Mouse (Mus musculus): ENCODE measurements around the gene Prss50. TPM values are rescaled to one million over a fixed set of nuclear protein-coding genes. Genes with fewer than 3 reads are reported as not detected.

Gene Prss50
- total RNA-seq, 2 experiments from 2014 or later = 1.6 to 2.1 TPM

DNA sequence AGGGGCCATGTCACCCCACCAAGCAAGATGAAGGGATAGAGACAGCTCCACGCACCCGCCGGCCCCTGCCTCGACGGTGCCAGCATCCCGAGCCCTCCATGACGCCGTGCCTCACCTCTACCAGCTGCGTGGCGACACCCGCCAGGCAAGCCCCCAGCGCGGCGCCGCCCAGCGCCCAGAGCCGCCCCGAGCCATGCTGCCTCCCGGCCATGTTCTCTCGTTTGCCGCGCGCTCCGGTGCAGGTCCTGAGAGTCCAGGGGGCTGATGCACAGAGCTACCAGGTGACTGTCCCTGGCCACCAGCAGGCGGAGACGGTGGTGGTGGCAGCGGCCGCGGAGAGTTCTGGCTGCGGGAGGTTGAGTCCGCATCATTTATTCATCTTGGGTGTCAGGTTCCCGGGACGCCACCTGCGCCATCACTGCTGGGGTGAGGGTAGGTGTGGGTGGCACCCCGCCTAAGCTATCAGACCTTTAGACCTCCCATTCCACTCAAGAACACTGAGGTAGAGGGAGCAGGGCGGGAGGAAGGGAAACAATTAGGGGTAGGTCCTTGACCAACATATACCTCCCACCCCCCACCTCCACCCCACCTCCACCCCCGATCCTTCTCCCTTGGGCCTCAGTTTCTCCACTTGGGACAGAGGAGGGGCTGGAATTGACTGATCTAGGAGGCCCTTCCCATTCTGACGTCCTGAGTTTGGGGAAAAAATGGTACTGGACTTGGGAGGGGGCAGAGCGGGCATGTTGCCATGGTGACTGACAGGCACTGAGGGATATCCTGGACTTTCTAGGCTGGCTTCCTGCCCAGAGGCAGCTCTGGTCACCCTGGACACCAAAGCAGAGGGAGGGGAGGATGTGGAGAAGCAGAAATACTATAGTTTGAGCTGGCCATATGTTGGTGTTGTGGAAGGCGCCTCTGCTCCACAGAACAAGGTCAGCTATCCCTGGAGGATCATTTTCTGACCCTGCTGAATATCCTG lies 16.2 kb downstream of the Prss50 start:
- DNase-seq (ENCODE audit: low spot score in 2 of 2) = no peak

DNA sequence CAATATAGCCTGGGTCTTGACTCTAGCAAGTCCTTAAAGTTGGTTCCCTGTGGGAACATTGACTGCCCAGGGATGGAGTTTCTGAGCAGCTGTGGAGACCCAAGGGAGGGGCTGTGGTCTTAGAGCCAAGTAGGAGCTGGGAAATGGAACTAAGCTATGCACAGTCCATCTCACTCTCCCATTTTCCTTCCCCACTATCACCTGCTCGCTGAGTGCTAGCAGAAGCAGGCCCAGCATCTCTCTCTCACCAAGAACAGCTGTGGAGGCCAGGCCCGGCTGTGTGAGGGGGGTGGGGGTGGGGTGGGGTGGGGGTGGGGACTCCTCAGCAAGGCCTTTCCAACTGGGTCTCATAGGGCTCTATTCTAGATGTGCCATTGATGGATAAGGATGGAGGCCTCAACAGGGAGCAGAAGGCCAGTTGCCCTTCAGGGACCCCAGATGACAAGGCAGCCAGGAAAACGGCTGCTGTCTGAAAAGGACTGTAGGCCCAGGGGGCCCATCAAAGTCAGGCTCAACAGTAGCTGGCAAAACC lies 17.0 kb downstream of the Prss50 start:
- DNase-seq (ENCODE audit: low spot score in 2 of 2) = no peak

GRCm38 (mm10) chr9:110875288-110875695 lies 17.5 kb downstream of the Prss50 start:
- no peak for DNase-seq (ENCODE audit: low spot score in 2 of 2)

- DNase-seq (ENCODE audit: low spot score in 2 of 2) = no peak
Observed at GRCm38 (mm10) chr9:110877353-110877752, 19.6 kb downstream of the Prss50 start.

DNA sequence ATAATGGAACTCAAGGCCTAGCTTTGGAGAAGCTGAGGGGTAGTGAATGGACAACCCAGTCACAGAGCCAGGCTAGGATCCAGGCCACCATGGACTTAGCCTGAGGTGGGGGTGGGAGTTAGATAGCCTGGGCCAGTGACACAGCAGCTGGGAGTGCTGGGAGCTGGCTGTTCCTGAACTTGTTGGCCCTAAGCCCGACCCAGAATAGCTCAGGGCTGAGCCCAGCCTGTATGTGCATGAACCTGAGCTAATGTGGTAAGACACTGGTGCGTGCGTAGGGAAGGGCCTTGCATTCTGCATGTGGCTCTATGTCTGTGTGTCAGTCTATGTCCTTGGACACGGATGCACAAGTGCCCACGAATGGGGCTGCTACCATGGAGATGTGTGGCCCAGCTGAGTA lies 20.1 kb downstream of the Prss50 start:
- peak in 1 of 2 experiments; percentile 40 for DNase-seq (ENCODE audit: low spot score in 2 of 2)

DNA sequence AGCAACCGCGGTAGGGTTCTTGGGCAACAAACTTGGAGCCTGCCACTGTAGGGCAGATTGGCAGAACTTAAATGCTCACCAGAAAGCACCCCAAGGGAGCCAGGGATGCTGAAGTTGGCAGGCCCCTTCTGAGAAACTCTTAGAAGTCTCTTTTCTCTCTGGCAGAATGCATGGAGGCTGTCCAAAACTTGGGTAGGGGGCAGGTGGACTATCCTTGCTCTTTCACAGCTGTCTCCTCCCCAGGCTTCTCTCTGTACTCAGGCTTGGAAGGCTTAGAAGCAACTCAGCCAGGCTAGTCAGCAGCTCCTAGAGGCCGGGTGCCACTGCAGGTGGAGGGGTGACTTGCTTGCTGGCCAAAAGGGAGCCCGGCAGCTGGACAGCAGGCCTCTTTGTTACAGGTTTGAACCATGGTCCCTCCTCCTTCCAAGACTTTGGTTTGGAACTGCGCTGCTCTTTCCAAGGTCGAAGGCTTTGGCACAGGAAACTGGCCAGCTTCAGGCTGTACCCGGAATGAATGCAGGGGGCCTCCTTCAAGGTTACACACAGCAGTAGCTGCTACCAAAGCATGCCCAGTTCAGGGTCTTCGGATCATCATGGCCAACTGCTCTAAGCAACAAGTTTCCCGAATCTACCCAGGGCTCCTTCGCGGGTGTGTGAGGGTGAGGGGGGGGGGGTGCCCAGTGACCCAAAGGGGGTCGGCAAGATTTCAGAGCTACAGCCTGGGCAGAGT lies 21.6 kb downstream of the Prss50 start, which contains the start of gene Als2cl:
Gene Als2cl (plus strand): TSS at position 680 of the 730 bp plus-strand sequence.
- DNase-seq (ENCODE audit: low spot score in 2 of 2) = peak in 1 of 2 experiments; percentile 40

DNA sequence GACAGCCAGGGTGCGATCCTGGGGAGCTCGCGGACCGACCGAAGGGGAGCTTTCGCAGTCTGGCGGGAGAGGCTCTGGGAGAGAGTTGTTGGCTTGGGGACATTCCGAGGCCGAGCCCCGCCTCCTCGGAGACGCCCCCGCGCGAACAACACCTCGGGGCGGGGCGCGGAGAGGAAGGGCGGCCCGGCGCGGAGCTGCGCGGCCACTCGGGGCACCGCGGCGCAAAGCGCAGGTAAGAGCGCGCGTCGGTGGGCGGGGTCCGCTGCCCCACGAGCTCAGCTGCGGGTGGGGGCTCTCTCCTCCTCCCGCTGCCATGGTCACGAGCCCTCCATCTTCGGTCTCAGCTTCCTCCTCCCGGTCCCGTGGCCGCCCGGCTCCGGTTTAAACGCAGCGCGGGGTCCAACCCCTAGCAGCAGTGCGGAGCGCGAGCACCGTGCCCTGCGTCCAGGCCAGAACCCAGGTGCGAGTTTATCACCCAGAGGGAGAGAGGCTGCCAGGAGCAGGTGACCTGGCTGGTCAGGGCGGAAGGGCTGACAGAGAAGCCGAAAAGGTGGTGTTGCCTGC lies 22.3 kb downstream of the Prss50 start, which contains the start of gene Tmie:
Gene Tmie (minus strand): TSS at position 116 of the 564 bp plus-strand sequence.
- DNase-seq (ENCODE audit: low spot score in 2 of 2) = peak in 1 of 2 experiments; percentile 44

- DNase-seq (ENCODE audit: low spot score in 2 of 2) = no peak
Observed at GRCm38 (mm10) chr9:110880772-110881171, 23.0 kb downstream of the Prss50 start.

- no peak for DNase-seq (ENCODE audit: low spot score in 2 of 2)
Observed at GRCm38 (mm10) chr9:110881953-110882352, 24.2 kb downstream of the Prss50 start.

- DNase-seq (ENCODE audit: low spot score in 2 of 2) = no peak
Observed at GRCm38 (mm10) chr9:110887388-110888303, 29.9 kb downstream of the Prss50 start.

- DNase-seq (ENCODE audit: low spot score in 2 of 2) = no peak
Observed at GRCm38 (mm10) chr9:110888935-110889334, 31.2 kb downstream of the Prss50 start.

DNA sequence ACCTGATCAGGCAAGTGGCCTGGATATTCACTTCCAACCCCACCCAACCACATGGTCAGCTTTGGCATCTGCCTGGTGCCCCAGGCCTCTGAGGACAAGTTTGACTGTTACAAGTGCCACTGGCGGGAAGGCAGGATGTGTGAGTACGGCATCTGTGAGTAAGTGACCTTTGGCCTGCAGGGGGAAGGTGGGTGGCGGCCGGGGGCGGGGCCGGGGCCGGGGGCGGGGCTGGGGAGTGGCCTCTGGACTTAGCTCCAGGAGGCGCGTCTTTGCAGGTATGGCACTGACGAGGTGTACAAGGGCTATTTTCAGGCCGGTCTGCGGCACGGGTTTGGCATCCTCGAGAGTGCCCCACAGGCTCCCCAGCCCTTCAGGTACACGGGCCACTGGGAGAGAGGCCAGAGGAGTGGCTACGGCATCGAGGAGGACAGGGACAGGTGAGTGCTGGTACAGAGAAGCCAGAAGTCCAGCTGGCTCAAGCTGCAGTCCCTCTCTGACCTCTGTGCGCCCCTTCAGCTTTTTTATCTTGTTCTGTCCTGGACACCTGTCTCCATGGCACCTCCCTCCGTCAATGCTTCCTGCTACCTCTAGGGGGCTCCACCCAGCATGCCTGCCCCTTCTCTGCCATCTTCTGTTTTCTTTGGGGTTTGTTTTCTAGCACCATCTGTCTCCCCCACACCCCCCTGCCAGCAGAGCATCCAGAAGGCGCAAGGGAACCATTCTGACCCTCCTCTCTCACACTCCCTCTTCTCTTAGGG lies 32.4 kb downstream of the Prss50 start:
- no peak for DNase-seq (ENCODE audit: low spot score in 2 of 2)

- no peak for DNase-seq (ENCODE audit: low spot score in 2 of 2)
Observed at GRCm38 (mm10) chr9:110891077-110891828, 33.5 kb downstream of the Prss50 start.

- no peak for DNase-seq (ENCODE audit: low spot score in 2 of 2)
Observed at GRCm38 (mm10) chr9:110892552-110892951, 34.8 kb downstream of the Prss50 start.

DNA sequence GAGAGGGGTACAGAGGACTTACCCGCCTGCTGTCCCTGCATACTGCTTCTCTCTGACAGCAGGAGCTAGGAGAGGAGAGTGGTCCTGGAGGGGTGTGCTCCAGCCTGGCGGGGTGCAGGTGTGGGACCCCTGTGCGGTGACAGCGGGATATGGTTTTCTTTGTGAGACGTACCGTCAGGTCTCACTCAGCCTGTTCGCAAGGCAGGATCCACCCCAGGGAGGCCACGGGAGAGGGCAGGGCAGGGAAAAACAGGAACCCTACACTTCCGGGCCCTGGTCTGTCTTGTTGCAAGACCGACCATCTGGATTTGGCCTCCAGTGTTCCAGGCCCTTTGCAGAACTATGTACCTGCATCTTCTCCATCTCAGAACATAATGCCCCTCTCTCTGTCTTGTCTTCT lies 35.7 kb downstream of the Prss50 start:
- no peak for DNase-seq (ENCODE audit: low spot score in 2 of 2)

DNA sequence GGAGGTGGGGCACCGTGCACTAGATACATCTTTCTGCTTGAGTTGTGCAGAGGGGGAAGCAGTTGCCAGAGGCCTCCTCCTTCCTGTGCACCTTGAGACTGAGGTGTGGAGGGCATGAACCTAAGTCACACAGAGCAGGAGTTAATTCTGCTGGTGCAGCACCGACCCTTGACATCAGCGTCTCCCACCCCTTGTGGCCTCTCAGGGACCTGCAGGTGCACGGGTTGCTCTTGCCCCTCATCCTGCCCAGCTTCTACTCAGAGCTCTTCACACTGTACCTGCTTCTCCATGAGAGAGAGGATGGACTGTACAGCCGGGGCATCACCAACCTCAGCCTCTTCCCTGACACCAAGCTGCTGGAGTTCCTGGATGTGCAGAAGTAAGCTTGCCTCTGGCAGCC lies 37.7 kb downstream of the Prss50 start:
- DNase-seq (ENCODE audit: low spot score in 2 of 2) = no peak

- no peak for DNase-seq (ENCODE audit: low spot score in 2 of 2)
Observed at GRCm38 (mm10) chr9:110895994-110896393, 38.2 kb downstream of the Prss50 start.

GRCm38 (mm10) chr9:110896595-110896994 lies 38.8 kb downstream of the Prss50 start:
- DNase-seq (ENCODE audit: low spot score in 2 of 2) = no peak

Data from layer of hippocampus, adult 18-20 months (tissue).